Mouse (Mus musculus) hindbrain, embryonic 13.5 days (tissue): Measurements from ENCODE around the gene Strn4. TPM values are rescaled to one million over a fixed set of nuclear protein-coding genes. Genes with fewer than 3 reads are reported as not detected.
A peak's percentile ranks its signal among the peaks of the same experiment; 100 is the strongest.

ENCODE experiments used
- ATAC-seq: fragments of 200-750 bp; cut with Nextera tagmentation; 2 replicates; pipeline ENCODE4 v1.8.0; 2017; ENCODE audit warnings: moderate TSS enrichment; ENCODE audit not compliant: low FRiP score
- H3K27ac ChIP-seq: fragments of 300-500 bp; sonication (generic); 2 replicates; pipeline ENCODE4 v1.5.1; 2015; ENCODE audit warnings: inconsistent platforms, mild to moderate bottlenecking, moderate library complexity
- H3K27me3 ChIP-seq: fragments of 300-500 bp; sonication (generic); 2 replicates; pipeline ENCODE4 v1.6.1; 2015; ENCODE audit warnings: mild to moderate bottlenecking, inconsistent platforms
- H3K36me3 ChIP-seq: fragments of 300-500 bp; sonication (generic); 2 replicates; pipeline ENCODE4 v1.6.1; 2015; ENCODE audit warnings: mild to moderate bottlenecking, inconsistent platforms
- H3K4me1 ChIP-seq: fragments of 300-500 bp; sonication (generic); replicated peaks from 2 replicates; pipeline ENCODE4 v1.6.1; 2015; ENCODE audit warnings: inconsistent platforms
- H3K4me2 ChIP-seq: fragments of 300-500 bp; sonication (generic); 2 replicates; pipeline ENCODE4 v1.6.1; 2015; ENCODE audit warnings: inconsistent platforms, mild to moderate bottlenecking, moderate library complexity
- H3K4me3 ChIP-seq: fragments of 300-500 bp; sonication (generic); 2 replicates; pipeline ENCODE4 v1.5.1; 2015; ENCODE audit warnings: mild to moderate bottlenecking, inconsistent platforms
- H3K9ac ChIP-seq: fragments of 300-500 bp; sonication (generic); 2 replicates; pipeline ENCODE4 v1.6.1; 2015; ENCODE audit warnings: mild to moderate bottlenecking, inconsistent platforms
- H3K9me3 ChIP-seq: fragments of 300-500 bp; sonication (generic); 2 replicates; pipeline ENCODE4 v1.6.1; 2016; ENCODE audit warnings: inconsistent platforms
- WGBS: fragments of 180-500 bp; shearing (Covaris S2); methylation state at CpG from one replicate; pipeline ENCODE4 v1.1.7; 2015; 5-methylcytosine and 5-hydroxymethylcytosine counted together
- polyA plus RNA-seq: library from polyadenylated mRNA; unstranded; fragments of >200 nt; fragmentation: Nextera tagmentation; extraction: Ambion mirVana; gene quantifications from 2 replicates; pipeline ENCODE4 v1.2.1, GENCODE M21; 2015

The Strn4 gene
- polyA plus RNA-seq, 1 experiment from 2014 or later = 159 TPM

DNA sequence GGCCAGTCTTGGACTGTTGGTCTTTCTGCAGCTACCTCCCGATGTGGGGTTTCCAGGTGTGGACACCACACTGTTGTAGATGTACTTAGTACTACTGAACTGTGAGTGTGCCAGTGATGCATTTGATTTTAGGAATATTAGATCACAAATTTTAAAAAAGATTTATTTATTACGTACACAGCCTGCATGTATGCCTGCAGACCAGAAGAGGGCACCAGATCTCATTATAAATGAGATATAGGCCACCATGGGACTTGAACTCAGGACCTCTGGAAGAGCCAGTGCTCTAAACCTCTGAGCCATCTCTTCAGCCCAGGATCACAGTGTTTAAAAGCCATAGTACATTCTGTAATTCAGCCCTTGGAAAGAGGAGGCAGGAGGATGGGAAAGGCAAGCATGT, 3.2 kb upstream of the Strn4 start:
- H3K27me3 ChIP-seq = peaks cover 20% of the 10 kb centered on the region
- no peaks in the 10 kb centered on the region for H3K9me3 ChIP-seq
- H3K27ac ChIP-seq = peak overlapping the region; percentile 94; the same call in 1 of the 2 replicates
- peak overlapping the region; percentile 85; the same call in 1 of the 2 replicates for H3K4me2 ChIP-seq
- 77% methylated on average over 2 of the region's 2 CpGs for WGBS
- H3K36me3 ChIP-seq = peaks cover 18% of the 10 kb centered on the region
- ATAC-seq = no peak
- H3K4me3 ChIP-seq = 0 out of 2 replicates have a peak overlapping the region, but pooled peaks have one; percentile 58
- H3K4me1 ChIP-seq = peaks cover 67% of the 10 kb centered on the region
- 0 out of 2 replicates have a peak overlapping the region, but pooled peaks have one; percentile 30 for H3K9ac ChIP-seq

DNA sequence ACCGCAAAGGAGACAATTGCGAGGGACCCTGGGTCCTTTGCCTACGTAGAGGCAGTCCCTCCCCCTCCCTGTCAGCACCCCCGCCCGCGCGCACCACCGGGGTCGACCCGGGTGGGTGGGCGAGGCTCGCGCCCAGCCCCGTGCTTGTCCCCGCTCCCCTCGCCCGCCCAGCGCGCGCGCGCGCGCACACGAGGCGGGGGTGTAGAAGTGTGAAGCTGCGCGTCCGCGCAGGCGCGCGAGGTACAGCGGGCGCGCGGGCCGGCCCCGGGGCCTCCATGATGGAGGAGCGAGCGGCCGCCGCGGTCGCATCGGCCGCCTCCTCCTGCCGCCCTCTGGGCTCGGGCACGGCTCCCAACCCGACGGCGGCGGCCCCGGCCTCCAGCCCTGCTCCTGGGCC, 387 bp downstream of the Strn4 start:
- peaks cover 87% of the 10 kb centered on the region for H3K4me1 ChIP-seq
- peak overlapping the region; percentile 100 for H3K27ac ChIP-seq
- peak overlapping the region; percentile 100 for H3K9ac ChIP-seq
- peaks cover 4% of the 10 kb centered on the region; the same call in 1 of the 2 replicates for H3K36me3 ChIP-seq
- under 1% methylated on average over 44 of the region's 55 CpGs for WGBS
- ATAC-seq = peak; percentile 75
- peaks cover 13% of the 10 kb centered on the region for H3K27me3 ChIP-seq
- no peaks in the 10 kb centered on the region for H3K9me3 ChIP-seq
- H3K4me3 ChIP-seq = peak overlapping the region; percentile 95
- peak overlapping the region; percentile 95 for H3K4me2 ChIP-seq

DNA sequence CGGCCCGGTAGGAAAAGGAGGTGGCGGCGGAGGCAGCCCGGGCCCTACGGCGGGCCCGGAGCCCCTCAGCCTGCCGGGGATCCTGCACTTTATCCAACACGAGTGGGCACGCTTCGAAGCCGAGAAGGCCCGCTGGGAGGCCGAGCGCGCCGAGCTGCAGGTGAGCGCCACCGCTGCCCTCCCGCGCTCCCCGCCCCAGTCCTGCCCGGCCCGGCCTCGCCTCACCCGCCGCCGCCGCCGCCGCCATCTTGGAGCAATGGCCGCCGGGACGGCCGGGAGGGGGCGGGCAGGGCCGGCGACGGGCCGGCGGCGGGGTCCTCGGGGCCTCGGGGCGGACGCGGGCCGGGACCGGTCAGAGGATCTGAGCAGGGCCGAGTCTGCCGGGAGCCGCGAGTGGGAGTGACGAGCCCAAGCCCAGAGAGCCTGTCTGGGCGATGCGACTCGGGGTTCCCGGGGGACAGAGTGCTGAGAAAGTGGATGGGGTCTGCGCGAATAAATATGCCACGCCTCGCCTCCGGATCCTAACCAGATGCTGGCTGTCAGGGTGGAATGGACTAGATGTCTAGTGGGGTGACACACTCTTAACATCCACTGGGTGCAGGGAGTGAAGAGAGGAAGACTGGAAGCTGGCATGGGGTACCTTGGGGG, 910 bp downstream of the Strn4 start, which contains the start of gene Fkrp:
Gene Fkrp (minus strand): TSS at position 258 of the 648 bp plus-strand sequence.
- H3K4me2 ChIP-seq = peak within 1 kb of the TSS; percentile 95
- H3K9ac ChIP-seq = peak within 1 kb of the TSS; percentile 100
- peak within 1 kb of the TSS; percentile 95 for H3K4me3 ChIP-seq
- no peaks in the 10 kb centered on the region for H3K9me3 ChIP-seq
- peaks cover 8% of the 10 kb centered on the region for H3K27me3 ChIP-seq
- under 1% methylated on average over 32 of the region's 64 CpGs for WGBS
- ATAC-seq = peak; percentile 35
- peaks cover 87% of the 10 kb centered on the region for H3K4me1 ChIP-seq
- H3K36me3 ChIP-seq = peaks cover 4% of the 10 kb centered on the region; the same call in 1 of the 2 replicates
- H3K27ac ChIP-seq = peak within 1 kb of the TSS; percentile 100

DNA sequence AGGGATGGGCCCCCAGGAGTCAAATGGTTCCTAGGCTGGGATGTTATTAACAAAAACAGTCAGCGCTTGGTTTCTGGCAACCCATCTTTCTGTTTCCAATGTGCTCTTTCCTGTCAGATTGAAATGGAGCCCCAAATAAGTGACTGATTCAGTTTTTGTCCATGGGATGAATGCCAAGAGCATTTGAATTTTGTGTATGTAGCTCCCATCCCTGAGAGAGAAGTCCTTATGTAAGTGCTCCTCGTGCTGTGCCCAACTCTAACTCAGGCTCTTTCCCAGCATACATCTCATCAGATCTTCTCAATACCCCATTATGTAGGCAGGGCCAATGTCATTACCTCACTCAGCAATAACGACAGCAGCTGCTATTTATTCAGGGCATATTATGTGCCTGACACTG, 2.0 kb downstream of the Strn4 start:
- Histone ChIP-seq H3K9ac (peak overlapping the region; percentile 100), H3K27ac (peak overlapping the region; percentile 100), H3K4me1 (peaks cover 87% of the 10 kb centered on the region), H3K36me3 (peaks cover 6% of the 10 kb centered on the region), H3K4me2 (peak overlapping the region; percentile 95), H3K27me3 (no peaks in the 10 kb centered on the region; the same call in 1 of the 2 replicates), H3K9me3 (no peaks in the 10 kb centered on the region), H3K4me3 (peak overlapping the region; percentile 95)
- ATAC-seq = no peak
- 37% methylated on average over 3 of the region's 3 CpGs for WGBS

DNA sequence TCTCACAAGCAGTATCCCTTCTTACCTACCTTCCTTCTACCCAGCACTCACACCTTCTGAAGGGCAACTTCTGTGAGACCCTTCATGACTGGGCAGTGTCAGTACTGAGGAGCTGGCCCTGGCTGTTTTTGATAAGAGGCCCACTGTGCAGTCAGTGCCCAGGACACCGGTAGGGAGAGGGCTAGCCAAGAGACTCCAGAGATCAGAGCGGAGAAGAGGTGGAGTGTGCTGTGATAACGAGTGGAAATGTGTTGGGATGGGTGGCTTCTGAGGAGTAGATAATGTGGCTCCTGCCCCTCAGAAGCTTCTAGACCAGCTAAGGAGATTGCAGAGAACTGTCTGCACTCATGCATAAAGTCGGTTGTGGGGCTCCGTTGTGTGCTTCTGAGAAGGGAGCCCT, 4.1 kb downstream of the Strn4 start:
- Histone ChIP-seq H3K4me1 (peaks cover 73% of the 10 kb centered on the region), H3K4me2 (peak overlapping the region; percentile 23; the same call in 1 of the 2 replicates), H3K27me3 (no peaks in the 10 kb centered on the region), H3K36me3 (peaks cover 22% of the 10 kb centered on the region), H3K9ac (peak overlapping the region; percentile 4), H3K27ac (no peak overlapping the region), H3K9me3 (no peaks in the 10 kb centered on the region), H3K4me3 (no peak overlapping the region)
- no peak for ATAC-seq
- WGBS = 79% methylated on average over 5 of the region's 5 CpGs

DNA sequence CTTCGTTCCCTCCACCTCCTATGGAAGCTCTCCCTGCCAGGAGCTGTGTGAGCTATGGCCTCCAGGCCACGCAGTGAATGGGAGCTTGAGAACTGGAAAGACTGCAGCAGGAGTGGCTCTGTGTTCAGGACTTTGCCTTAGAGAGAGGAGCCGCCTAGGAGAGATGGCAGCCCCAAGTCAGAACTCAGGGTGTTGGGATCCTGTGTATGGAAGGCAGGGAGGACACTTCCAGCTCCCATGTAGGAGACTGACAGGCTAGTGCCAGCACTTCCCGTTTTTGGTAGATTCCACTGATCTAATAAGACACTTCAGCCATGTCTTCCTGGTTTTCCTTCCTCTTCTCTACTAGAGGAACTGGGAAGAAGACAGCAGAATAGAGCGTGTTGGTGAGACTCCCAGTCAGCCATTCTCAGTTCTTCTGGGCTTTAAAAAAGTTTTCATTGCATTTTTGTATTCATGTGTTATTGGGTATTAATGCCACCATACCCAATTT, 4.6 kb downstream of the Strn4 start:
- WGBS = 75% methylated on average over 5 of the region's 5 CpGs
- H3K9me3 ChIP-seq = no peaks in the 10 kb centered on the region
- no peak overlapping the region for H3K27ac ChIP-seq
- peaks cover 27% of the 10 kb centered on the region for H3K36me3 ChIP-seq
- peaks cover 67% of the 10 kb centered on the region for H3K4me1 ChIP-seq
- no peaks in the 10 kb centered on the region for H3K27me3 ChIP-seq
- no peak overlapping the region for H3K4me3 ChIP-seq
- ATAC-seq = no peak
- peak overlapping the region; percentile 4; the same call in 1 of the 2 replicates for H3K9ac ChIP-seq
- peak overlapping the region; percentile 23; the same call in 1 of the 2 replicates for H3K4me2 ChIP-seq

DNA sequence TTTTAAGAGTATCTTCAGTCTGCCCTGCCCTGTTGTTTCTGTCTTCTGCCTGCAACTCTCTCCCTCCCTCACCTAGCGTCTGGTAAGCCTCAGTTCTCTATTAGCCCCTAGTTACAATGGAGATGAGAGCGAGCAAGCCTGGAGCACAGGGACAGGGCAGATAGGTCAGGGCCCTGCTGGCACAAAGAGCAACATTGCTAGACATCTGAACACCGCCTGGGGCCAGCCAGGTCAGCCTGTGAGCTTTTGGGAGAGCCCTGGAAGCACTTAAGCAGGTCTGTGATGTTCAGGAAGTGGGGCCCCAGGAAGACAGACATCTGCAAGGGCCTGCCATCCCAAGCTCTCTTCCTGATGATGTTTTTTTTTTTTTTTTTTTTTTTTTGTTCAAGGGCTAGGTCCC, 5.4 kb downstream of the Strn4 start:
- 32% methylated on average over 3 of the region's 3 CpGs for WGBS
- Histone ChIP-seq H3K27me3 (no peaks in the 10 kb centered on the region), H3K9me3 (no peaks in the 10 kb centered on the region), H3K4me1 (peaks cover 63% of the 10 kb centered on the region), H3K9ac (peak overlapping the region; percentile 49; the same call in 1 of the 2 replicates), H3K4me2 (no peak overlapping the region), H3K36me3 (peaks cover 35% of the 10 kb centered on the region), H3K27ac (peak overlapping the region; percentile 25; the same call in 1 of the 2 replicates), H3K4me3 (no peak overlapping the region)
- ATAC-seq = no peak

DNA sequence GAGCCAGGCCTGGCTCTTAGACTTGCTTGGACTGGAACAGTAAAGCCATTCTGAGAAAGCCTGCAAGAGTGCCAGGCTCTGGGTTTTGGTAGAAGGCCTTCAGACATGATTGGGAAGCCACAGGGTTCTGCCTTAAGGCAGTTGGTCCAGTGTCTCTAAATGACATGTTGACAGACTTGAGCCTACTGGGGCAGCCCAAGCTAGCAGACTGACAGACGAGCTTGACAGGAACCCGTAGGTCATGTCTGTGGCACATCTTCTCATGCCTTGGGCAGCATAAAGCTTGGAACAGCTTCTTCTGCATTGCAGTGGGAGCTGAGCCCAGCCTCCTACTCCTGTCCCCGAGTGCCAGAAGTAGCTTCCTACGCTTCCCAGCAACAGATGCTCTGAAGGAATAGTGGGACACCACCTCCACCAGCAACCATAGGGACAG, 6.0 kb downstream of the Strn4 start:
- no peaks in the 10 kb centered on the region for H3K9me3 ChIP-seq
- WGBS = 79% methylated on average over 4 of the region's 4 CpGs
- no peak for ATAC-seq
- 0 out of 2 replicates have a peak overlapping the region, but pooled peaks have one; percentile 49 for H3K9ac ChIP-seq
- no peaks in the 10 kb centered on the region for H3K27me3 ChIP-seq
- H3K36me3 ChIP-seq = peaks cover 41% of the 10 kb centered on the region
- H3K27ac ChIP-seq = no peak overlapping the region
- no peak overlapping the region for H3K4me3 ChIP-seq
- H3K4me2 ChIP-seq = no peak overlapping the region
- H3K4me1 ChIP-seq = peaks cover 69% of the 10 kb centered on the region

DNA sequence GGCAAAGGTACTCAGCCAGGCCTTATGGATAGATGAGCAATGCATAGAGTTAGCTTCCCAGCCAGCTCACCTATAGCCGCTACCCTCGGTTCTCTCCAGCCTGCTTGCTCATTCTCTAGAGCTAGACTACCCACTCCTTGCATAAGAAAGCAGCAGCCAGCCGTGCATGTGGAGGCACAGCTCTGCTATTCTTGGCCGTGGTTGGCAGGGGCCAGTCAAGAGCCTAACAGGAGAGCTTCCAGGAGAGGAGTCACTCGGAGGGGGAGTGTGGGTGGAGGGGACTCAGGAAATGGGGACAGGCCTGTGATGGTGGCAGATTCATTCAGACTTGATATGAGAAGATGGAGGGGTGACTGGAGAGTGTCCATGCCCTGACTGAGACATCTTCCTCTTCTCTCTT, 8.0 kb downstream of the Strn4 start:
- Histone ChIP-seq H3K4me2 (no peak overlapping the region), H3K4me3 (no peak overlapping the region), H3K4me1 (peaks cover 49% of the 10 kb centered on the region), H3K27me3 (no peaks in the 10 kb centered on the region), H3K9ac (peak overlapping the region; percentile 24; the same call in 1 of the 2 replicates), H3K27ac (no peak overlapping the region), H3K9me3 (no peaks in the 10 kb centered on the region), H3K36me3 (peaks cover 61% of the 10 kb centered on the region)
- no peak for ATAC-seq
- 83% methylated on average over 5 of the region's 5 CpGs for WGBS

DNA sequence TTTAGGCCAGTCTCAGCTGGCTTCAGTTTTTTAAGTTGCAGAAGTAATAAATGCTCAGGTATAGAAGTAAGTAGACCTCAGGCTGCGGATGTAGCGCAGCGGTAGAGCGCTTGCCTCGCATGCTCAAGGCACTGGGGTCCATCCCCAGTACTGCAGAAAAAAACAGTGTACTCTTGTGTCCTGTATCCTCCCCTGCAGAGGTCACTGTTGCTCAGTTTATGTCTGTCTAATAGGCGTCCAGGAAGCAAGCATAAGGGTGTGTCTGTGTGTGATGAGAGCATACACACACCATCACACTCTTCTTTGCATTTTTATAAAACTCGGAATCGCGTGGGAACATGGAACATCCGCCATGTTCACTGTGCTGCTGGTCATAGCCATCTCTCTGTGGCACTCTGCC, 10.1 kb downstream of the Strn4 start:
- Histone ChIP-seq H3K4me2 (no peak overlapping the region), H3K9ac (no peak overlapping the region), H3K4me1 (peaks cover 29% of the 10 kb centered on the region), H3K4me3 (no peak overlapping the region), H3K27me3 (no peaks in the 10 kb centered on the region), H3K36me3 (peaks cover 82% of the 10 kb centered on the region), H3K27ac (no peak overlapping the region), H3K9me3 (no peaks in the 10 kb centered on the region)
- no peak for ATAC-seq
- WGBS = 86% methylated on average over 10 of the region's 10 CpGs

DNA sequence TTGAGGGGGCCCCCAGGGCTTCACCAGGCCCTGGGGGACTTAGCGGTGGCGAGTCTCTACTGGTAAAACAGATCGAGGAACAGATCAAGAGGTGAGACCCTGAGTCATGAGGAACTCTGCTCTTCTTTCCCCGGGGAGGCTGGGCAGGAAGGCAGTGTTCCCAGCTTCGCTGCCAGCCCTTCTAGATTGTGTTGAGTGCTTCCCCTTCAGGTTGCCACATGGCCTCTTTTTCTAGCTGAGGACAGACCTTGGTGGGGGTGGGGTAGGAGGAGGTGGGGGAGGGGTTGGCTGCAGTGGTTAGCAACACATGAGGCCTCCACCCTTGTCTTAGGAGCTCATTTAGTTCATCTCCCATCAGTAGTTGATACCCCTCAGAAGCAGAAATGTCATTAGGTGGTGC, 10.9 kb downstream of the Strn4 start:
- Histone ChIP-seq H3K9me3 (no peaks in the 10 kb centered on the region), H3K27me3 (no peaks in the 10 kb centered on the region), H3K9ac (no peak overlapping the region), H3K4me1 (peaks cover 21% of the 10 kb centered on the region), H3K27ac (no peak overlapping the region), H3K4me3 (no peak overlapping the region), H3K36me3 (peaks cover 90% of the 10 kb centered on the region), H3K4me2 (no peak overlapping the region)
- WGBS = 87% methylated on average over 5 of the region's 5 CpGs
- no peak for ATAC-seq

DNA sequence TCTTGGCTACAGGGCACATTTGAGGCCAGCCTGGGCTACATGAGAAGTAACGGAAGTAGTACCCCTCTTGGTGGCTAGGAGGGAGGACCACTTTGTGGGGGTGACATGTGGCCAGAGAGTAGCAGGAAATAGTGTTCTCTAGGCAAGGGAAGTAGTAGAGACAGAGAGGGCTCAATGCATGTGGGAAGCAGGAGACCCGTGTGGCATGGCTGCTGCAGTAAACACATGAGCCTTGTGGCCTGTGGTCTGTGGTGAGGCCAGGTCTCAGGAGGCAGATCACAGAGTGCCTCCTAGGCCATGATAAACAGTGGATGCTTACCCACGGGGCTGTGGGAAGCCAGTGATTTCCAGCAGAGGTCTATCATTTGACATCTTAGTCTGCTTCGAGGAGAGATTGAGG, 11.6 kb downstream of the Strn4 start:
- 88% methylated on average over 4 of the region's 4 CpGs for WGBS
- no peak overlapping the region for H3K4me2 ChIP-seq

More for the DNA sequence above, 11.6 kb downstream of the Strn4 start:
- H3K27ac ChIP-seq = no peak overlapping the region
- H3K4me1 ChIP-seq = peaks cover 14% of the 10 kb centered on the region
- no peaks in the 10 kb centered on the region for H3K9me3 ChIP-seq
- ATAC-seq = no peak
- H3K36me3 ChIP-seq = peaks cover 97% of the 10 kb centered on the region
- H3K9ac ChIP-seq = 0 out of 2 replicates have a peak overlapping the region, but pooled peaks have one; percentile 39
- H3K4me3 ChIP-seq = no peak overlapping the region
- H3K27me3 ChIP-seq = no peaks in the 10 kb centered on the region
